Mouse (Mus musculus) heart, adult 2 months (tissue): ENCODE data around the gene 7530416G11Rik. TPM values are rescaled to one million over a fixed set of nuclear protein-coding genes. Genes with fewer than 3 reads are reported as not detected.

Experiments
- DNase-seq, 2 experiments: peaks; one replicate each; pipeline ENCODE4 v3.0.0; 2021
- H3K27ac ChIP-seq: fragments of 200-600 bp; 2 replicates; pipeline ENCODE4 v1.8.1; 2022
- H3K27me3 ChIP-seq: fragments of 200-500 bp; 2 replicates; pipeline ENCODE4 v1.6.1; 2012; ENCODE audit warnings: mild to moderate bottlenecking, low read length, inconsistent platforms, mixed read lengths; ENCODE audit not compliant: control insufficient read depth, insufficient read depth
- H3K36me3 ChIP-seq: fragments of 200-500 bp; 2 replicates; pipeline ENCODE4 v1.6.1; 2012; ENCODE audit warnings: low read length, inconsistent platforms; ENCODE audit not compliant: control insufficient read depth, insufficient read depth
- H3K4me1 ChIP-seq: fragments of 200-500 bp; 2 replicates; pipeline ENCODE4 v1.6.1; 2011; ENCODE audit warnings: low read length; ENCODE audit not compliant: control insufficient read depth, insufficient read depth
- H3K4me3 ChIP-seq: fragments of 200-600 bp; 2 replicates; pipeline ENCODE4 v1.8.1; 2022
- H3K79me2 ChIP-seq: fragments of 200-500 bp; replicated peaks from 2 replicates; pipeline ENCODE4 v1.6.1; 2012; ENCODE audit warnings: mild to moderate bottlenecking, inconsistent platforms, low read length, moderate library complexity, mixed read lengths; ENCODE audit not compliant: control insufficient read depth, insufficient read depth
- H3K9ac ChIP-seq: fragments of 200-500 bp; 2 replicates; pipeline ENCODE4 v1.6.1; 2012; ENCODE audit warnings: low read depth, mild to moderate bottlenecking, control low read depth, inconsistent platforms, low read length, mixed read lengths
- CTCF ChIP-seq: fragments of 200-600 bp; IDR thresholded peaks from 2 replicates; pipeline ENCODE4 v1.8.1; 2022; ENCODE audit warnings: antibody characterized with exemption, mild to moderate bottlenecking, moderate library complexity
- EP300 ChIP-seq: fragments of 200-500 bp; IDR thresholded peaks from 2 replicates; pipeline ENCODE4 v1.6.1; 2011; ENCODE audit warnings: low read depth, low read length, control low read depth; ENCODE audit not compliant: insufficient read depth
- POLR2A ChIP-seq: fragments of 200-500 bp; IDR thresholded peaks from 2 replicates; pipeline ENCODE4 v1.6.1; 2011; ENCODE audit warnings: mild to moderate bottlenecking, low read depth, low read length, control low read depth; ENCODE audit not compliant: insufficient read depth
- WGBS: fragments of 180-500 bp; shearing (Covaris S2); methylation state at CpG from one replicate; pipeline ENCODE4 v1.1.7; 2018; 5-methylcytosine and 5-hydroxymethylcytosine counted together
- intact Hi-C: fragments of 180-260 bp; cut with DNase I; formaldehyde crosslinking; loops from one replicate; pipeline ENCODE4 v1.15.1; 2025
- polyA plus RNA-seq: library from polyadenylated mRNA; depleted of rRNA; stranded (reverse); fragments of >200 nt; gene quantifications from 2 replicates; pipeline ENCODE4 v1.2.3, GENCODE M21; 2012; rRNA removed
- total RNA-seq, 2 experiments: library from RNA; stranded (reverse); gene quantifications; 2 replicates each; pipeline ENCODE4 v1.2.3; 2021

The 7530416G11Rik gene
- total and polyA plus RNA-seq, 3 experiments = not detected

DNA sequence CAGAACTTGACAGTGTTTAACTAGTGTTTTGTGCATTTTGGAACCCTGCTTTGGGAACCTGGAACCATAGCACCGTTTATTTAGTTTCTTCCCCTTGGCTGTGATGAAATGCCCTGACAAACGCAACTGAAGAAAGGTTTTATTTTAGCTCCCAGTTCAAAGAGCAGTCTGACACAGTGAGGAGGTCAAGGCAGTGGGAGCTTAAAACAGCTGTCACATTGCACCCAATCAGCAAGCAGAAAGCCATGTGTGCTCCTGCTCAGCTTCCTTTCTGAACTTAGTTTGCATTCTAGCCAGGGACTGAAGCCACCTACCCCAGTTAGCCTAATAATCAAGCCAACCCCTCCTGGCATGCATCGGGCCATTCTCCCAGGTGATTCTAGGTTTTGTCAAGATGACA is 56.4 kb downstream of the 7530416G11Rik start:
- Histone ChIP-seq H3K4me3 (no peak overlapping the region), H3K27me3 (no peaks in the 10 kb centered on the region), H3K27ac (no peak overlapping the region), H3K9ac (no peak overlapping the region), H3K36me3 (no peaks in the 10 kb centered on the region), H3K4me1 (no peaks in the 10 kb centered on the region), H3K79me2 (no peaks in the 10 kb centered on the region)
- intact Hi-C loops = no loop called here
- no peak for TF ChIP-seq POLR2A
- no peak for TF ChIP-seq CTCF
- TF ChIP-seq EP300 = no peak
- 74% methylated on average over 3 of the region's 3 CpGs for WGBS
- DNase-seq = no peak

Other genes starting within 250 kb of the 7530416G11Rik start
- gene Atxn10, start 167.0 kb downstream of the 7530416G11Rik start, total RNA-seq = 10 to 100 TPM; 71.7 to 82.6 TPM
- gene Atxn10, start 167.0 kb downstream of the 7530416G11Rik start, polyA plus RNA-seq = 52.9 and 73.7 TPM in 2 replicates
- under 1 TPM; 0.14 to 0.18 TPM for gene Wnt7b, start 79.2 kb upstream of the 7530416G11Rik start, total RNA-seq
- 0.12 and 0.41 TPM in 2 replicates for gene Wnt7b, start 79.2 kb upstream of the 7530416G11Rik start, polyA plus RNA-seq
- gene Ppara, start 231.8 kb upstream of the 7530416G11Rik start, total RNA-seq = 10 to 100 TPM; 53.1 to 60.7 TPM
- gene Ppara, start 231.8 kb upstream of the 7530416G11Rik start, polyA plus RNA-seq = 12.9 and 25.4 TPM in 2 replicates